Mouse (Mus musculus): Measurements from ENCODE around the gene Catip.

- TF ChIP-seq CTCF (IDR thresholded peaks at IDR 0.05; ENCODE audit: low read depth, low read length) (no peak), POLR2AphosphoS5 (IDR thresholded peaks at IDR 0.05; ENCODE audit: insufficient replicate concordance, low read depth, low read length) (no peak), TAL1 (conservative IDR thresholded peaks at IDR 0.05; ENCODE audit: low read depth, low read length) (no peak), GATA1 (IDR thresholded peaks at IDR 0.05; ENCODE audit: borderline replicate concordance, low read length) (no peak)
Measured at GRCm38 (mm10) chr1:74394311-74394710, 32.4 kb downstream of the Catip start.

Data from G1E (cell line).